Mouse (Mus musculus) heart, postnatal 14 days (tissue): Measurements from ENCODE around the gene Trim2. TPM values are rescaled to one million over a fixed set of nuclear protein-coding genes. Genes with fewer than 3 reads are reported as not detected.

Source experiments
- DNase-seq, 2 experiments: peaks; one replicate each; pipeline ENCODE4 v3.0.0; 2021 to 2022
- intact Hi-C: fragments of 180-260 bp; cut with DNase I; formaldehyde crosslinking; loops from one replicate; pipeline ENCODE4 v1.15.1; 2025
- total RNA-seq, 2 experiments: library from RNA; stranded (reverse); gene quantifications; 2 replicates each; pipeline ENCODE4 v1.2.3; 2021

Gene Trim2
- total RNA-seq, 2 experiments from 2014 or later = 6.9 to 8.5 TPM

- intact Hi-C loops = no loop called here
- peak in 1 of 2 experiments; percentile 26 for DNase-seq
Measured at GRCm38 (mm10) chr3:84207366-84207765, 99.3 kb downstream of the Trim2 start.

DNA sequence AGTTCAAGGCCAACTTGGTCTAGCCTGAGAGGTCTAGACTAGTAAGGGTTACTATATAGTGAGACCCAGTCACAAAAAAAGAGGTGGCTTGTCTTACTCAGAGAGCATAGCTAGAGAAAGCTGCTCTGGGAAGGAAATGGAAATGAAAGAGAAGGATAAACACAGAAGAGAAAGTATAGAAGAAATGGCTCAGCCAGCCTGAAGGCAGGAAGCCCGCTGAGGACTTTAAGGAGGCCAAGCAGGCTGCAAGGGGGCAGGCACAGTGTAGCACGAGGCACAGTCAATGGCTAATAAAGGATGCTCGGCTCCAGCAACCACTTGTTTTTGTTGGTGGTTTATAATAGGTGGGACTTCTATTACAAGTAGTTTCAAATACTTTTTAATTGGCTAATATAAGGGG is 100.6 kb downstream of the Trim2 start:
- intact Hi-C loops = no loop called here
- no peak for DNase-seq

- intact Hi-C loops = no loop called here
- DNase-seq = no peak
Measured at GRCm38 (mm10) chr3:84205650-84206049, 101.0 kb downstream of the Trim2 start.

- intact Hi-C loops = no loop called here
- no peak for DNase-seq
Measured at GRCm38 (mm10) chr3:84204640-84205039, 102.0 kb downstream of the Trim2 start.

GRCm38 (mm10) chr3:84200559-84201420 is 105.9 kb downstream of the Trim2 start:
- peak; percentile 17 to 40 for DNase-seq

DNA sequence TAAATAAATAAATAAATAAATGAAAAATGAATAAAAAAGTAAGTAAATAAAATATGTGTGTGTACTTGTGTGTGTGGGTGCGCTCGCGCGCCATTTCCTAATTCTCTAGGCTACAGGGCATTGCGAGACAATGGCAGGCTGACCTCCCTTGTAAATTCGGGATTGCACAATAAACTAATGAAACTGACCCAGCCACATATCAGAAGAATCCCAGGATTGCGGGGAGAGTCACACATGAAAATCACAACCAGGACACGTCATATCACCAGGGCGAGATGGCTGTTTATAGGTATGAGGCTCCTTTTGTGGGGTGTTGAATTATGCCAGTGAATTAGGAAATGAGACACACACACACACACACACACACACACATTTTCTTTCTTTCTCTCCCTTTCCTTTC is 107.2 kb downstream of the Trim2 start:
- intact Hi-C loops = no loop called here
- no peak for DNase-seq

More at GRCm38 (mm10) chr3:84200559-84201420, 105.9 kb downstream of the Trim2 start:
- intact Hi-C loops = no loop called here

- intact Hi-C loops = no loop called here
Measured at GRCm38 (mm10) chr3:84198229-84198628, 108.4 kb downstream of the Trim2 start.

GRCm38 (mm10) chr3:84193881-84194280 is 112.8 kb downstream of the Trim2 start:
- intact Hi-C loops = loop anchor here (5.0 kb wide), 2 partner anchors 33 to 68 kb away; no protein-coding TSS in a partner anchor
- no peak for DNase-seq

More at GRCm38 (mm10) chr3:84198229-84198628, 108.4 kb downstream of the Trim2 start:
- DNase-seq = no peak

- DNase-seq = peak; percentile 11 to 13
- intact Hi-C loops = loop anchor here (5.0 kb wide), 2 partner anchors 36 to 71 kb away; no protein-coding TSS in a partner anchor
Measured at GRCm38 (mm10) chr3:84191141-84191881, 115.4 kb downstream of the Trim2 start.

DNA sequence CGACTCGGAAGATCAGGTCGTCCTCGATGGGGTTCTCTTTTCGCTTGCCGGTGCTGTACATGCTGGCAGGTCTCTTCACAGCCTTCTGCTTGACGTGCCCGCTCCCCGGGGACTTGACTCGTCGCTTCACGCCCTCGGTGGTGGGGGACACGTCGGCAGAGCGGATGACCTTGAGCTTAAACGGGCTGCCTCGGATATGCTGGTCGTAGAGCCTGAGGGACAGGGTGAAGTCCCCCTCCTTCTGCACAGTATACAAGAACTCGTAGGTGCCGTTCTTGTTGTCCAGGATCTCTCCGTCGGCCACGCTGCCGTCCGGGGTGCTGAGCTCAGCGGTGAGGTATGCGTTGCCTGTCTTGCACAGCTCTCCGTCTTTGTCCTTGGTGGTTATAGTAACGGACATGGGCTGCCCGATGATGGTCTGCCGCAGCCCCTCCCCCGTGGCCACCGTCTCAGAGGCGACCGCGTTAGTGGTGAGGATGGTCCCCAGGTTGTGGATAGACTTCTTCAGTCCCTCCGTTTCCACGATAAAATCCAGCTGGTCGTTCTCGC is 116.1 kb downstream of the Trim2 start:
- intact Hi-C loops = loop anchor here (5.0 kb wide), 2 partner anchors 37 to 72 kb away; no protein-coding TSS in a partner anchor
- DNase-seq = peak; percentile 23 to 37

DNA sequence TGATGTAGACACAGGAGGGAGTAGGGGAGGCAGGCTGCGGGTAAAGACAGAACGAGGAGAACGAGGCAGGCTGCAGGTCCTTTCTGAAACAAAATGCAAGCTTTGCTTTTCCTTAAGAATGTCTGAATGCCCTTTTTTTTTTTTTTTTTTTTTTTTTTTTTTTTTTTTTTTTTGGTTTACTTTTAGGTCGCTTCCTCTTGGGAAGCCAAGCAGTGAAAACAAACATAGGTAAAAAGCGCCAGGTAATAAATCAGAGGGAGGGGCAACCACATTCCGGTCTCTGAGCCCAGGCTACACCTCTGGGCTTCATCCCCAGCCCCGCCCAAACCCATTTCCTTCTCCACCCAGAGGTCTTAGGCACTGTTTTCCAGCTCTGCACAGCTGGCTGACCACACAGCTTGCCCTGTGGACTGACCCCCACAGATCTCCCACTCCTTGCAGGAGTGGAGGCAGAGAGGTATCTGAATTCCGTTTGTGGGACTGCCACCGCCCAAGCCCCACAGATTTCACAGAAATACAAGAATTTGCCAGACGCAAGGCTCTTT is 117.0 kb downstream of the Trim2 start:
- DNase-seq = peak in 1 of 2 experiments; percentile 3
- intact Hi-C loops = loop anchor here (5.0 kb wide), 2 partner anchors 38 to 73 kb away; no protein-coding TSS in a partner anchor

DNA sequence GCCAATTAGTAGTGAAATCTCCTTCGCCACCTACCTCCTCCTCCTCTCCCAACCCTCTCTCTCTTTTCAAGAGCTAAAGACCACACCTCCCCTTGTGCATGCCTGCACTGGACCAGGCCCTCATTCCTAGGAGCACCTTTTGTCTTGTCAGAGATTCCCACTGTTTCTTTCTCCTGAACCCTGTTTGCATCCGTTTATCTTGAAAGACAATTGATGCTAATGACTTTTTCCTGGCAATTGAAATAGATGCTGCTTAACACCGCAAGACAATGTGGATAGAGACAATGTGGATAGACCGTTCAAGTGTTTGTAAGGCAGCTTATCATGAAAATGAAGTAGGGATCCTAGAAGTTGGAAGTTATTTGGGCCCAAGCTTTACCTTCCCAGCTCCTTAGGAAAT is 125.0 kb downstream of the Trim2 start:
- no peak for DNase-seq
- intact Hi-C loops = no loop called here

DNA sequence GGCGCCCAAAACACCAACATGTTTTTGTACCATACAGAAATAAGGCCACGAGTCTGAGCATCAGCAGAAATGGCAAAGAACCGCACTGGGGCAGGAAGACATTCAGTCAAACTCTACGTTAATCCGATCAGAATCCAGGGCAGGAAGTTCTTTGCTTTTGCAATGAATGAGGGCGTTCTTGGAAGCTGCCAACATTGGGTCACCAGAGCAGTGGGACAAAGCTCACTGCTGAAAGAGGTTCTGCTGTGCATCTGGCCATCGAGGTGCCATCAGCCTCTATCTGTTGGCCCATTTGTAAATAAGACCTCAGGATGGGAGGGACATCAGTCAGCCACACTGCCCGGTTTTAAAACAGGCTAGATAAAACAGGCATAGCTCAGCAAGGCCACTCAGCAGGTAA is 125.6 kb downstream of the Trim2 start:
- DNase-seq = no peak
- intact Hi-C loops = no loop called here

DNA sequence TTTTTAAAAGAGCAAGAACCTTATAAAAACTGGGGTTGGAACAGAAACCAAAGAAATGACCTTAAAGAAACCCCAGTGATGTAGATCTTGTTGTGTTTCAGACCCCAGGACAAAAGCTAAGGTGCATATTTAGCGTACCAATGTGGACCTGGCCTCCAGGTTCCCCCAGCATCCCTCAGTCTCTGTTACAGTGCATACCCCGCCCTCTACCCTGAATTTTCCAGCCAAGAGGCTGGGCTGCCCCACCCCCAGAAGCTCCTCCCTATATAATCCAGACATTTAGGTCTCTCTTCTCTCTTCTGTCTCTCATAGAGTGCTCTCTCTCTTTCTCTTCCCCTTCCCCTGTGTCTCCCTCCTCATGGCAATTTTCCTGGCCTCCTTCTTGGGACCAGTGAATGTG is 126.4 kb downstream of the Trim2 start:
- intact Hi-C loops = no loop called here
- DNase-seq = no peak

GRCm38 (mm10) chr3:84177834-84178233 is 128.8 kb downstream of the Trim2 start:
- no peak for DNase-seq
- intact Hi-C loops = loop anchor here (5.0 kb wide), 2 partner anchors 39 to 364 kb away; no protein-coding TSS in a partner anchor

GRCm38 (mm10) chr3:84175337-84176315 is 131.1 kb downstream of the Trim2 start:
- intact Hi-C loops = loop anchor here (1.0 to 5.0 kb wide), 4 partner anchors 42 to 367 kb away; no protein-coding TSS in a partner anchor
- peak; percentile 77 to 87 for DNase-seq

- DNase-seq = no peak
- intact Hi-C loops = loop anchor here (2.0 kb wide), 1 partner anchor 129 kb away; no protein-coding TSS in a partner anchor
Measured at GRCm38 (mm10) chr3:84173581-84174154, 133.0 kb downstream of the Trim2 start, which contains the start of gene Gm6525. TSS of gene Gm6525 (plus strand) at chr3:84174104.

GRCm38 (mm10) chr3:84172406-84172805 is 134.3 kb downstream of the Trim2 start:
- intact Hi-C loops = no loop called here
- DNase-seq = no peak
